Mouse (Mus musculus) erythroblast, embryonic 14.5 days (primary cell): ENCODE measurements at regions not wholly inside any gene's neighbourhood (a gene's known extent, or its start where the extent isn't known, plus 50 kb on each side); places are given as distances from the start of the nearest gene placed in this dataset.

Source experiments
- GATA1 ChIP-seq: IDR thresholded peaks from 2 replicates; pipeline ENCODE4 v1.6.1; 2012; ENCODE audit warnings: low read length, inconsistent platforms, mixed read lengths
- TAL1 ChIP-seq: IDR thresholded peaks from 3 replicates; pipeline ENCODE4 v1.6.1; 2012; ENCODE audit warnings: low read length, inconsistent platforms, mixed read lengths

- no peak for TF ChIP-seq GATA1
- no peak for TF ChIP-seq TAL1
Measured at GRCm38 (mm10) chr4:95466647-95467046, 90.7 kb upstream of the Fggy start.
